Mouse (Mus musculus) kidney, adult 11 months (tissue): ENCODE measurements around the gene Anp32b.

ENCODE experiments used
- DNase-seq: peaks from one replicate; pipeline ENCODE4 v3.0.0; 2022

Anp32b gene

DNA sequence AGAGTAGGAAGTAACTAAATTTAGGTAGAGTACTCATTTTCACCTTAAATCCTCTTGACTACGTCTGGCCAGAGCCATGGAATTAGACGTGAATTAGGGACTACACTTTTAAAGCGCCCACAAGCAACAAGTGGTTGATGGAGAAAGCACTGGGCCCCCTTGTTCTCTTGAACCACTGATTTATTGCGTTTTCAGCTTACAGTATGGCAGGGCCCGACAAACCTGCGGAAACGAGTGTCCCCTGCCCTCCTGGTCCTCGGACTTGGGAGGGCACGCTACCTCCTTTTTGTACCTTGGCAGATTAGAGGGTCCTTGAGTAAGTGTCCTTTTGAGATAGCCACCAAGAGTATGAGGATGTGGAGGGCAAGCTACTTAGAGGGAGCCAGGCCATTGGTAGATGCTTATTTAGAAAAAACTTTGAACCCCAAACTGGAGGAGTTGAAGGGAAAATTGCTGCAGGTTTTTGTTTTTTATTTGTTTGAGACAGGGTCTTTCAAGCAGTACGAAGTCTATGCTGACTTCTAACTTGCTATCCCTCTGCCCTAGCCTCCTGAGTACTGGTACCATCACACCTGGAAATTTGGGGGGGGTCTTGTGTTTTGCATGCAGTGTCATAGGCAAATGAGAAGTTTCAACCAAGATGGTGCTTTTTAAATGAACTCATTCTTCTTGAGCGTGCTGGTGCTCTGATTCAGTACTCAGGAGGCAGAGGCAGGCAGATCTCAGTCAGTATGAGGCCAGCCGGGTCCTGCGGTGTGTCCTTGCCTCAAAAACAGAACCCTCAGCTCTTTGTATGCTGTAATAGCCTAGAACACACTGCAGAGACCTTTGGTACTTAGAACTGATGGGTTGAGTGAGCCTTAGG lies 2.4 kb downstream of the Anp32b start:
- no peak for DNase-seq

DNA sequence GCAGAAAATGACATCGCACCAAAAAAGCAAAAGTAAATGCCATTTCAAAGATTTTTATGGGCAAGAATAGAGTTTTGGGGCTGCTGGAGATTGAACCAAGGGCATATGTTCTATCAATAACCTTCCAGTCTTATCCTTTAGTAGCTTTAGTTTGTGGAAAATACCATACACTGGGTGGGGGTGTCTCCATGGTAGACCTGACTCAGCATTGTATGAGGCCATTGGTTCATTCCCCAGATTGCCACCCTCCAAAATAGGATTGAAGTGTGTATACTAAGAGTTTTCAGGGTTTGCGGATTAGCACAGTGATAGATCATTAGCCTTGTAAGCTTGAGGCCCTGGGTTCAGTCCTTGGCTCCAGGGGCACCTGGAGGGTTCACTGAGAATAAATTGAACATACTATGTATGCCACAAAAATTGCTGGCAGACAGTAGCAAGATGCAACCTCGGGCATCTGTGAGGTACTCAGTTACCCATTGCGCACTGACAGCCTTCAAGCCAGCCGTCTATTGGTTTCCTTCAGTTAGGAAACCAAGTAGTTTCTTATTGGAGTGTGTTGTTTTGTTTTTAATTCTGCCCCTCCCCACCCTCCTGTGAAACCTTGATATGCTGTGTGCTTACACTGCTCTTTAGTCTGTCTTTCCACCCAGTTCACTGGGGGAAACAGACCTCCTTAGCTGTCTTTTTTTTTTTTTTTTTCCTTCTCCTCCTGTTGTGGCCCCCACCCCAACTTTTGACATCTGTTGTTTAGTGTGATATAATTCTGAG lies 3.6 kb downstream of the Anp32b start:
- no peak for DNase-seq

DNA sequence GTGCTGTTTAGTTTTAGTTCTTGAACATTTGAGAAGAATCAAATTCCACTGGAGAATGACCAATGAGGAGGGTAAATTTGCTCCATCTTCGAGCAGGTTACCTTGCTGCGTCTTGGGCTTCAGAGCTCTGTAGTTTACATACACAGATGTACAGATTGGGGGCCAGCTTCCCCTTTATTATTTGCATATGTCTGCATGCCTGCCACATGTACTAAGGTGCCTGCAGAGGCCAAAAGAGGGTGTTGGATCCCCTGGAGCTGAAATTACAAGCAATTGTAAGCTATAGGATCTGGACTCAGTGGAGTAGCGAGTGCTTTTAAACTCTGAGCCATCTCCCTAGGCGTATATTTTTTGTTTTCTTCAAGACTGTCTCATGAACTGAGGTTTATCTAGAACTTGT lies 6.1 kb downstream of the Anp32b start:
- no peak for DNase-seq

GRCm38 (mm10) chr4:46457186-46457585 lies 6.5 kb downstream of the Anp32b start:
- no peak for DNase-seq

- no peak for DNase-seq
Observed at GRCm38 (mm10) chr4:46458411-46458810, 7.7 kb downstream of the Anp32b start.

- DNase-seq = no peak
Observed at GRCm38 (mm10) chr4:46463130-46463830, 12.6 kb downstream of the Anp32b start.

- no peak for DNase-seq
Observed at GRCm38 (mm10) chr4:46465740-46466139, 15.0 kb downstream of the Anp32b start.

DNA sequence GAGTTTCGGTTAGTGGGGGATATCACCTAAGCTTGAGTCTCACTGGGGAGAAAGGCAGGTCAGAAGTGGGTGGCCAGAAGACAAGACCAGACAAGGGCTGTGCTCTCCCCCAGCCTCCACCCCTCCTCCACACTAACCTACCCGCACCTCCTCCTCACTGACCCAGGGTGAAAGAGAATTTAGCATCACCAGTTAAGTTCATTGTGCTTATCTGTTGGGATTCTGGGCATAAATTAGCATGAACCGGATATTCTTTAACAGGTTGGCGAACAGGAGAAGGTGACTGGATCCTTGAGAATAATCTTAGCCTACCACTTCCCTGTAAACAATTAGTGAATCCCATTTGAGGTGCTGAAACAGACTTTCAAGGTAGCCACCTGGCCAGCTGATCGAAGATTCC lies 24.4 kb downstream of the Anp32b start:
- DNase-seq = no peak

GRCm38 (mm10) chr4:46479081-46479480 lies 28.4 kb downstream of the Anp32b start:
- no peak for DNase-seq

DNA sequence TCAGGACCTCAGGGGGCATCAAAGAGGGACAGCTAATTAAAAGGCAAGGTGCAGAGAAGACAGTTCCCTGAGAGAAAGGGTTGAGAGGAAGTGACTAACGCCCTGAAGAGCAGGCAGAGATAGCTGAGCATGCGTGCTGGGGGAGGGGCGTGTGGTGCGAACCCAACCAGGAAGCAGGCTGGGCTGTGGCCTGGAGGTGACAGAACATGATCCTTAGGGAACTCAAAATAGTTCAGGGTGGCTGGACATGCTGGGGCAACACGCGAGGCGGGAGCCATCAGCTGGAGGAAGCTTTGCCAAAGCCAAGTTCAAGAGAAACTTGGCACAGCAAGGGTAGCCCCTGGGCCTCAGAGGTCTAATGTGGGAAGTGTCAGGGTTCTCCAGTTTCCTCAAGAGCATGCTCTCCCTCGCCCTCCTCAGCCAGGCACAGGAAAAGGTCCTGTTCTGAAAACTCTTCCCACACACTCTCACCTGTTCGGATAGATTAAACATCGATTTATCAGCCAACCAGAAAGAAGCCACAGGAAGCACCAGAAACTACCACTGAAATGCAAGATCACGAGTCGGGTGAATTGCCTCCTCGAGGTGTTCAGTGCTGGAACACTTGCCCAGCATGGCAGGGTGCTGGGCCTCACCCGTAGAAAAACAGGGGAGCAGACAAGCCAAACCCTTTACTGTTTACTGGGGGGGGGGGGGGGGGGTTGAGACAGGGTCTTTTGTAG lies 35.2 kb downstream of the Anp32b start:
- peak; percentile 70 for DNase-seq

DNA sequence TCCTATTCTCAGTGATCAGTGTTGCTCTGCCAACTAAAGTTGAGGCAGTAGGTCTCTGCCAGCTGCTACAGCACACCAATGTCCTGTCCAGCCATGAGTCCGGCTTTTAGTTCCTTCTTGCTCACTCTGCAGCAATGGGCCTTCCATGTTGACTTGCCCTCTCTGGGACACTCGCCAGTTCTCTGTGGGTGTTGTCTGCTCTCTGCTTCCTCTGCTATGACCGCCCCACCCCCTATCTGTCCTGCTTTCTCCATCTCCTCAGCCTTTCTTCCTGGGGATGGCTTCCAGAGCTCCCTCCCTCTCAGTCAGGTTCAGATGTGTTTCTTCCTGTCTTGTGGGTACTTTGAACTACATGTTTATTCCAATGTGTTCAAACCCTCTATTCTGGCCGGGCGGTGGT lies 36.6 kb downstream of the Anp32b start:
- DNase-seq = peak; percentile 54

DNA sequence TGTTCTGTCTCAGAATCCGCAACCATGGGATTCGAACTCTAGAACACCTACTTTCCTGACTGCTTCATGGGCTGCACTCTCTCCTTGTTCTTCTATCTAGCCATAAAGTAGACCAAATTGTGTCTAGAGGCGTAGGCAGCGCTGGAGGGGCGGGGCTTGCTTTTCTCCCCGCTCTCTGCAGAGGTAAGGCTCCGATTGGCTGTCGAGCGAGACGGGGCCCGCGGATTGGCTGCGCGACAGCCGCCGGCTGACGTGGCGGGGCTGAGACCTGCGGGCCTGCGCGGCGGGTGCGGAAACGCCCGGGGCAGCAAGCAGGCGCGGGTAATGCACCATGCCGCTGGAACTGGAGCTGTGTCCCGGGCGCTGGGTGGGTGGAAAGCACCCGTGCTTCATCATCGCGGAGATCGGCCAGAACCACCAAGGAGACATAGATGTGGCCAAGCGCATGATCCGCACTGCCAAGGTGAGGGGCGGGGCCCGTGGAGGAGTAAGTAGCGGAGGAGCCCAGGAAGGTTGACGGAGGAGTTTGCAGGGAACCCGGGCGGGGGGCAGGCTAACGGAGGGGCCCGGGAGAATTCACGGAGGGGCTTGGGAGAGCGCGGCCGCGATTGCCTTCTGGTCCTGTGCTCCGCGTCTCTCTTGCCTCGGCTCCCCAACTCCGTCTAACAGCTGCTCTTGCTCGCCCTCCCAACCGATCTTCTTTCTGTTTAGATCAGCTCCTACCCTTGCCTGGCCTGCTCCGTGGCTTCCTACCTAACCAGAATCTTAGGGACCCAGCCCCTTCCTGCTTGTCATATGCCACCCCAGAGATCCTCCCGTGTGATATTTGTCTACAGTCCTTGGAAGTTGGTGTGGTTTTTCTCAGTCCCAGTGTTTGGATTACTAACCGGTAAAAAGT lies 38.6 kb downstream of the Anp32b start, which contains the start of gene Nans:
Gene Nans, plus strand, starts transcription at position 221 of the 898 bp plus-strand sequence.
- DNase-seq = peak; percentile 92

DNA sequence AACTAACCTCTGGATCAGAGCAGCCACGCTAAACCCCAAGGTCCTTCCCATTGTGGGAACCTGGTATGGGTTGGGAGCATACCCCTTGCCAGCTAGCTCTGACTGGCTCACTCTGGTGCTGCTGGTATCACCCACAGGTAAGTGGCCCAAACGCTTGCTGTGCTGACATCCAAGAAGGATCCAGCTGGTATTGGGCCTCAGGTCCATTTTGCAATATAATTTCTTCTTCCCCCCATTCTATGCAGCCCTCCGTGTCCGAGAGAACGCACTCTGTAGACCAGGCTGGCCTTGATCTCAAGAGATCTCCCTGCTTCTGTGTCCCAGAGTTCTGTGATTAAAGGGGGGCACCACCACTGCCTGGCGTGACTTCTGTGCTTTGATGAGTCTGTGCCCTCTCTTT lies 42.4 kb downstream of the Anp32b start:
- DNase-seq = no peak

GRCm38 (mm10) chr4:46495543-46495942 lies 44.8 kb downstream of the Anp32b start:
- DNase-seq = no peak

DNA sequence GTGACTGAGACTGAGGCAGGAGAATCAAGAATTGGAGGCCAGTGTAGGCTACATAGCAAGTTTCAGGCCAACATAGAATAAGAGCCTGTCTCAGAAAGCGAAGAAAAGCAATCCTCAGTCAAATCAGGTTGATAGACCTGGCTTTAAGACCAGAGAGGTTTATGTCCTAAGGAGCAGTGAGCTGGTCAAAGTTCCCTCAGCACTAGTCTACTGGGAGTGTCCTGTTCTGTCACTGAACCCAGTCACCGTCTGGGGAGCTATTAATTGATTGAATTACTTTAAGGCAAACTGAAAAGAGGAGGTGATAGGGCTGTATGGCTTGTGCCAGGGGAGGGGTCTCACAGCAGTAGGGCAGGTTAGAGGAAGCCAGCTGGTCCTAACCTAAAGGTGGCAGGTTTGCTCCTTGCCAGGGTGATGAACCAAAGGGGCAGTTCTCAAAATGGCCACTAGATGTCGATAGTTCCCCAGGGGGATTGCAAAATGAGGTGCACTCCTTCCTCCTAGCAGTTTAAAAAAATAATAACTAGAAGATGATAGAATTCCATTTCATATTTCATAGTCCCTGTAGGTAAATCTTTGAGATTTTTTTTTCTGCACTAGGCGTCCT lies 46.7 kb downstream of the Anp32b start:
- DNase-seq = peak; percentile 47

- DNase-seq = peak; percentile 60
Observed at GRCm38 (mm10) chr4:46498511-46498910, 47.8 kb downstream of the Anp32b start.

DNA sequence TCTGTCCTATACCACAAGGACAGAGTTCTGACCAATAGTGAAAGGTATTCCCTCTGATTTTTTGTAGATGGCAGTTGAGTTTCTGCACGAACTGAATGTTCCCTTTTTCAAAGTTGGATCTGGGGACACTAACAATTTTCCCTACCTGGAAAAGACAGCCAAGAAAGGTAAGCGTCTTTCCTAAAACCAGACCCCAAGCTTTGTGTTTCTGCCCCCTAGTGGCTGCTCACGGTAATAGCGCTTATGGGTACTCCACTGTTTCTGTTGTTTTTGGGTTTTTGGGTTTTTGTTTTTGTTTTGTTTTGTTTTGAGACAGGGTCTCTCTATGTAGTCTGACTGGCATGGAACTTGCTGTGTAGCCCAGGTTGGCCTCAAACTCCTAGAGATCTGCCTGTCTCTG lies 48.3 kb downstream of the Anp32b start:
- no peak for DNase-seq

DNA sequence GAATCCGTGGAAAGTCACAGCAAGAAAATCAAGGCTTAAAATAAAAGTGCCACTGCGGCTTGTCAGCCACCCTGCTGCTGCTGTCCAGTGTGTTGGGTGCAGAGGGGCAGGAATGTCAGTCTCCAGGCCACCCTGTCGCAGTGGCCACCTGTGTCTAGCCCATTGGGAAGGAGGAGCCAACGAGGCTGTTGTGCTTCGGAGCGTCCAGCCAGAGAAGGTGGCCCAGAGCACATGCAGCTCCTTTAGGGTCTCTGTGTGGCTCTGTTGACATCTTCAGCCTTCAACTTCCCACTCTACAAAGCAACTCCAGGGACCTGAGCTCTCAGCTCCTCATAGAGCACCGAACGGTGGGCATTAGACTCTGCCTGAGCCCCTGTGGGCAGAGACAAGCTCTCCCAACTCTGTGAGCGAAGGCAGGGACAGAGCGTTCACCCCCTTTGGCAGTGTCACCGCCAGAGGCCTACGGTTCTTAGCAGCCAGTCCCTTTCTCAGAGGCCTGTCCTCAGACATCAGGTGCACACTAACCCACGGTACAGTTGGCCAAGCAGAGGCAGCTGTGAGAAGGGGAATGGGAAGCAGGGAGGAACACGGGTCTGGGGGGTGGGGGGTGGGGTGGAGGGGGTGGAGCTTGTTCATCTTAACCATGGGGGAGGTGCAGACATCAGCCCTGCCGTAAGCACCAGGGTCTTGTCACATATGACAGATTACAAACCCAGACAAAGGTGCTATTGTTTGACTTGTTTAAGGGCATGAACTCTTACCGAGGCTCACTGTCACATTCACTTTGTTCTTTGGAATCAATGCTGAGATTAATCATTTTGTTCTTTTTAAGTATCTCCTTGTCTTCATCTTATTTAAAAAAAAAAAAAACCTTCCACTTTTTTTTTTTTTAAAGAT lies 52.2 kb downstream of the Anp32b start:
- DNase-seq = no peak

GRCm38 (mm10) chr4:46503881-46504280 lies 53.2 kb downstream of the Anp32b start:
- DNase-seq = no peak
